Mouse (Mus musculus) midbrain, postnatal 0 days (tissue): ENCODE measurements around the gene Ptgfr. TPM values are rescaled to one million over a fixed set of nuclear protein-coding genes. Genes with fewer than 3 reads are reported as not detected.

Experiments
- ATAC-seq: fragments of 200-750 bp; cut with Nextera tagmentation; 2 replicates; pipeline ENCODE4 v1.8.0; 2017; ENCODE audit warnings: moderate number of reproducible peaks, mild to moderate bottlenecking, moderate TSS enrichment, moderate library complexity; ENCODE audit not compliant: low FRiP score
- DNase-seq: peaks from one replicate; pipeline ENCODE4 v3.0.0-alpha.2; 2015; ENCODE audit warnings: low spot score
- H3K27ac ChIP-seq: fragments of 300-500 bp; sonication (generic); 2 replicates; pipeline ENCODE4 v1.5.1; 2014; ENCODE audit warnings: low read depth, mild to moderate bottlenecking, low read length, mixed read lengths
- H3K27me3 ChIP-seq: fragments of 300-500 bp; sonication (generic); 2 replicates; pipeline ENCODE4 v1.6.1; 2014; ENCODE audit warnings: low read length, control low read depth, mixed read lengths; ENCODE audit not compliant: insufficient read depth
- H3K36me3 ChIP-seq: fragments of 300-500 bp; sonication (generic); 2 replicates; pipeline ENCODE4 v1.6.1; 2014; ENCODE audit warnings: low read length, control low read depth, mixed read lengths; ENCODE audit not compliant: insufficient read depth
- H3K4me1 ChIP-seq: fragments of 300-500 bp; sonication (generic); 2 replicates; pipeline ENCODE4 v1.6.1; 2014; ENCODE audit warnings: mild to moderate bottlenecking, control low read depth, antibody characterized with exemption, low read length, mixed read lengths; ENCODE audit not compliant: insufficient read depth
- H3K4me2 ChIP-seq: fragments of 300-500 bp; sonication (generic); 2 replicates; pipeline ENCODE4 v1.6.1; 2014; ENCODE audit warnings: low read depth, mild to moderate bottlenecking, low read length, mixed read lengths; ENCODE audit not compliant: poor library complexity, severe bottlenecking
- H3K4me3 ChIP-seq: fragments of 300-500 bp; sonication (generic); 2 replicates; pipeline ENCODE4 v1.5.1; 2014; ENCODE audit warnings: low read depth, mild to moderate bottlenecking, low read length, moderate library complexity
- H3K9ac ChIP-seq: fragments of 300-500 bp; sonication (generic); replicated peaks from 2 replicates; pipeline ENCODE4 v1.6.1; 2014; ENCODE audit warnings: mild to moderate bottlenecking, low read length, moderate library complexity, mixed read lengths; ENCODE audit not compliant: poor library complexity, severe bottlenecking
- H3K9me3 ChIP-seq: fragments of 300-500 bp; sonication (generic); 2 replicates; pipeline ENCODE4 v1.6.1; 2016; ENCODE audit warnings: low read length, control low read depth
- CTCF ChIP-seq: IDR thresholded peaks from 2 replicates; pipeline ENCODE4 v1.5.1; 2016; ENCODE audit warnings: antibody characterized with exemption, mild to moderate bottlenecking
- WGBS: fragments of 180-500 bp; shearing (Covaris S2); extraction: QIAGEN DNeasy Blood & Tissue Kit; methylation state at CpG from one replicate; pipeline ENCODE4 v1.1.7; 2014; 5-methylcytosine and 5-hydroxymethylcytosine counted together
- polyA plus RNA-seq: library from polyadenylated mRNA; unstranded; fragments of >200 nt; fragmentation: Nextera tagmentation; extraction: Ambion mirVana; gene quantifications from 2 replicates; pipeline ENCODE4 v1.2.1, GENCODE M21; 2015
- total RNA-seq: library from RNA; depleted of rRNA; stranded (reverse); fragments of >200 nt; gene quantifications from 2 replicates; pipeline ENCODE4 v1.2.3, GENCODE M21; 2014

The Ptgfr gene
- total and polyA plus RNA-seq, 2 experiments from 2014 or later: 1.4 to 2.4 TPM

- H3K4me3 ChIP-seq: no peak overlapping the region
- no peaks in the 10 kb centered on the region for H3K36me3 ChIP-seq
- H3K27me3 ChIP-seq: 0 out of 2 replicates have a peak, but pooled peaks cover 8% of the 10 kb centered on the region
- no peak for ATAC-seq
- 0 out of 2 replicates have a peak, but pooled peaks cover 3% of the 10 kb centered on the region for H3K4me1 ChIP-seq
- no peak overlapping the region for H3K27ac ChIP-seq
- no peak overlapping the region for H3K4me2 ChIP-seq
- 34% methylated on average over 3 of the region's 3 CpGs for WGBS
- no peak for TF ChIP-seq CTCF
- no peak overlapping the region for H3K9ac ChIP-seq
- no peak for DNase-seq
- H3K9me3 ChIP-seq: no peaks in the 10 kb centered on the region
Observed at GRCm38 (mm10) chr3:151835831-151836230, 1.6 kb downstream of the Ptgfr start.

- Histone ChIP-seq H3K4me3 (no peak overlapping the region), H3K4me1 (no peaks in the 10 kb centered on the region), H3K36me3 (no peaks in the 10 kb centered on the region), H3K9ac (no peak overlapping the region), H3K27me3 (no peaks in the 10 kb centered on the region), H3K9me3 (no peaks in the 10 kb centered on the region), H3K4me2 (no peak overlapping the region), H3K27ac (no peak overlapping the region)
- DNase-seq (no peak), ATAC-seq (no peak)
- TF ChIP-seq CTCF: no peak
- 85% methylated on average over 11 of the region's 11 CpGs for WGBS
Observed at GRCm38 (mm10) chr3:151827950-151828610, 9.3 kb downstream of the Ptgfr start.

GRCm38 (mm10) chr3:151819811-151820210, 17.6 kb downstream of the Ptgfr start:
- H3K9me3 ChIP-seq: no peaks in the 10 kb centered on the region
- H3K36me3 ChIP-seq: no peaks in the 10 kb centered on the region
- no peak overlapping the region for H3K4me3 ChIP-seq
- TF ChIP-seq CTCF: no peak
- H3K27ac ChIP-seq: no peak overlapping the region
- WGBS: 78% methylated on average over 4 of the region's 4 CpGs
- H3K4me2 ChIP-seq: no peak overlapping the region
- no peak for ATAC-seq
- no peak overlapping the region for H3K9ac ChIP-seq
- H3K27me3 ChIP-seq: no peaks in the 10 kb centered on the region
- H3K4me1 ChIP-seq: no peaks in the 10 kb centered on the region
- DNase-seq: no peak

GRCm38 (mm10) chr3:151818265-151818664, 19.2 kb downstream of the Ptgfr start:
- Histone ChIP-seq H3K9ac (no peak overlapping the region), H3K4me1 (no peaks in the 10 kb centered on the region), H3K27me3 (no peaks in the 10 kb centered on the region), H3K9me3 (no peaks in the 10 kb centered on the region), H3K36me3 (no peaks in the 10 kb centered on the region), H3K27ac (no peak overlapping the region), H3K4me3 (no peak overlapping the region), H3K4me2 (no peak overlapping the region)
- TF ChIP-seq CTCF: no peak
- 74% methylated on average over 6 of the region's 6 CpGs for WGBS
- DNase-seq (no peak), ATAC-seq (no peak)

GRCm38 (mm10) chr3:151808613-151809012, 28.8 kb downstream of the Ptgfr start:
- no peak for DNase-seq
- WGBS: 76% methylated on average over 2 of the region's 2 CpGs
- Histone ChIP-seq H3K27me3 (no peaks in the 10 kb centered on the region), H3K9ac (no peak overlapping the region), H3K4me2 (no peak overlapping the region), H3K4me3 (no peak overlapping the region), H3K27ac (no peak overlapping the region), H3K36me3 (no peaks in the 10 kb centered on the region), H3K4me1 (no peaks in the 10 kb centered on the region), H3K9me3 (no peaks in the 10 kb centered on the region)
- ATAC-seq: no peak
- no peak for TF ChIP-seq CTCF

GRCm38 (mm10) chr3:151788622-151789021, 48.8 kb downstream of the Ptgfr start:
- Histone ChIP-seq H3K9me3 (no peaks in the 10 kb centered on the region), H3K9ac (no peak overlapping the region), H3K36me3 (no peaks in the 10 kb centered on the region), H3K27ac (no peak overlapping the region), H3K4me2 (no peak overlapping the region), H3K4me1 (no peaks in the 10 kb centered on the region), H3K4me3 (no peak overlapping the region), H3K27me3 (no peaks in the 10 kb centered on the region)
- DNase-seq (no peak), ATAC-seq (no peak)
- WGBS: 85% methylated on average over 8 of the region's 8 CpGs
- TF ChIP-seq CTCF: no peak
